8 mouse cellular contexts compared by ENCODE assay signal in the genomic region with DNA sequence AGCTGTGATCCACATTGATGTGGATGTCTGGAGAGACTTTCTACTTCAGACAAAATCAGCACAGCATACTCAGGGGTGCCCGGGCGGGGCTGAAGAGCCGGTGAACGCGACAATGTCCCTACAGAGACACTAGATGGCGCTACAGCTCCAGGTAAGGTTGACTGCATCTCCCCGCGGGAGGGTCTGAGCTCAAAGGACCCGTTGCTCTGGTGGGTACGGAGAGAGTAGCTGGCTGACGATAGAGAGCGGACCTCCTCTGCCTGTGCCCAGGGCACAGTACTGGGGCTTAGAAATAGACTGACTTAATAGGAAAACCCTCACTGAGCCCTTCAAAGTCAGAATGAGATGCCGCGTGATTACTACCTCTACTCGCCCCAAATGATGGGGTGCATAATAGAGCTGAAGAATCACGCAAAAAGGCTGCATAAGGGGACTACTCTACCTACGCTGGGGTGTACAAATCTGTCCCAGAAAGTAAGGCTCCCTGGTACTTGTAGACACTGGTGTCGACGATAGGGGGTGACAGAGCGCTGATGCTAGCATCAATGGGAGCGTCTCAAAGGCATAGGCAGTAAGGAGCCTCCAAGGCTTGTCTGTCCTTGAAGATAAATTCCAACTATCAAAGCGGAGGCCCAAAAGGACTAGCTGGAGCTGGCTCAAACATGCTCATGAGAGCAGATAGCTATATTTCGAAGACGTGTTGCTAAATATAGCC. TPM values are rescaled to one million over a fixed set of nuclear protein-coding genes. Genes with fewer than 3 reads are reported as not detected.
DNase-seq lines count a peak whose midpoint lies in the region; ATAC-seq and TF ChIP-seq lines count a peak whose summit lies in the region.

No protein-coding gene starts in this region.

- no peak overlapping the region for H3K27ac ChIP-seq in MEL (ENCODE audit: control insufficient read depth, low read depth, low read length)
- H3K27ac ChIP-seq in forebrain, embryonic 13.5 days, result peak overlapping the region; percentile 16; the same call in 1 of the 2 replicates
- no peak overlapping the region for H3K27ac ChIP-seq in liver, embryonic 14.5 days
- H3K27ac ChIP-seq in neural tube, embryonic 15.5 days (replicated peaks), result peak overlapping the region; percentile 74

- peak; percentile 83 for ATAC-seq in cerebellum, adult (ENCODE audit: insufficient number of reproducible peaks, low FRiP score, low TSS enrichment)
- peak; percentile 95 for ATAC-seq in forebrain, embryonic 13.5 days
- ATAC-seq in liver, embryonic 14.5 days (ENCODE audit: insufficient read depth), result no peak
- peak; percentile 93 for ATAC-seq in neural tube, embryonic 15.5 days (ENCODE audit: low FRiP score)

- intact Hi-C loops in heart, postnatal 14 days (cut with DNase I), result loop anchor here (1.0 kb wide), 2 partner anchors 209 to 223 kb away; no protein-coding TSS in a partner anchor

- no peak for TF ChIP-seq EP300 in MEL (IDR thresholded peaks at IDR 0.05; ENCODE audit: low read depth in 1 of 2, low read length in 2 of 2)
- no peak for TF ChIP-seq EP300 in liver, embryonic 14.5 days (IDR thresholded peaks at IDR 0.05; ENCODE audit: low read depth)

- peak; percentile 72 to 88 (median 76) for TF ChIP-seq CTCF in MEL (IDR thresholded peaks at IDR 0.05 in 2 of 3, conservative IDR thresholded peaks at IDR 0.05 in 1 of 3; ENCODE audit: control insufficient read depth in 1 of 3, insufficient read depth in 1 of 3, low read depth in 2 of 3, low read length in 3 of 3, poor library complexity in 1 of 3, severe bottlenecking in 1 of 3)
- peak; percentile 71 for TF ChIP-seq CTCF in liver, embryonic 14.5 days (IDR thresholded peaks at IDR 0.05; ENCODE audit: low read depth)

- TF ChIP-seq POLR2A in MEL (IDR thresholded peaks at IDR 0.05; ENCODE audit: control insufficient read depth in 1 of 2, insufficient read depth in 1 of 2, low read depth in 1 of 2, low read length in 2 of 2, poor library complexity in 1 of 2), result no peak

- H3K9ac ChIP-seq in MEL (ENCODE audit: control insufficient read depth, low read depth, low read length, poor library complexity, severe bottlenecking), result no peak overlapping the region
- peak overlapping the region; percentile 46; the same call in 1 of the 2 replicates for H3K9ac ChIP-seq in forebrain, embryonic 13.5 days
- H3K9ac ChIP-seq in liver, embryonic 14.5 days (replicated peaks), result no peak overlapping the region
- peak overlapping the region; percentile 46; the same call in 1 of the 2 replicates for H3K9ac ChIP-seq in neural tube, embryonic 15.5 days (replicated peaks)

- peaks cover 2% of the 10 kb centered on the region in 2 experiments; a peak in 2 of 4 replicates for H3K27me3 ChIP-seq in MEL (ENCODE audit: control insufficient read depth in 1 of 2, insufficient read depth in 2 of 2, low read length in 2 of 2)
- H3K27me3 ChIP-seq in forebrain, embryonic 13.5 days, result no peaks in the 10 kb centered on the region
- no peaks in the 10 kb centered on the region for H3K27me3 ChIP-seq in liver, embryonic 14.5 days (ENCODE audit: control insufficient read depth, insufficient read depth, low read length)
- H3K27me3 ChIP-seq in neural tube, embryonic 15.5 days (replicated peaks), result no peaks in the 10 kb centered on the region

- no peaks in the 10 kb centered on the region for H3K4me1 ChIP-seq in MEL (ENCODE audit: control insufficient read depth in 1 of 2, insufficient read depth in 2 of 2, low read length in 2 of 2)
- peaks cover 9% of the 10 kb centered on the region; the same call in 1 of the 2 replicates for H3K4me1 ChIP-seq in forebrain, embryonic 13.5 days
- no peaks in the 10 kb centered on the region for H3K4me1 ChIP-seq in liver, embryonic 14.5 days (replicated peaks; ENCODE audit: control insufficient read depth in 2 of 2, insufficient read depth in 2 of 2, low read length in 1 of 2)
- H3K4me1 ChIP-seq in neural tube, embryonic 15.5 days, result peaks cover 12% of the 10 kb centered on the region

- no peaks in the 10 kb centered on the region for H3K79me2 ChIP-seq in MEL (ENCODE audit: control insufficient read depth, insufficient read depth, low read length, poor library complexity)

- no peak overlapping the region for H3K4me3 ChIP-seq in MEL (ENCODE audit: control insufficient read depth in 1 of 2, insufficient read depth in 1 of 2, low read depth in 2 of 2, low read length in 2 of 2)
- peak overlapping the region; percentile 30 for H3K4me3 ChIP-seq in forebrain, embryonic 13.5 days
- no peak overlapping the region for H3K4me3 ChIP-seq in liver, embryonic 14.5 days (ENCODE audit: insufficient read depth in 1 of 2, low read depth in 2 of 2, low read length in 2 of 2)
- peak overlapping the region; percentile 31 for H3K4me3 ChIP-seq in neural tube, embryonic 15.5 days (replicated peaks)

- no peaks in the 10 kb centered on the region for H3K9me3 ChIP-seq in MEL (replicated peaks; ENCODE audit: insufficient read depth, low read length)
- H3K9me3 ChIP-seq in forebrain, embryonic 13.5 days (replicated peaks), result no peaks in the 10 kb centered on the region
- no peaks in the 10 kb centered on the region for H3K9me3 ChIP-seq in liver, embryonic 14.5 days (ENCODE audit: control insufficient read depth, low read length)
- no peaks in the 10 kb centered on the region for H3K9me3 ChIP-seq in neural tube, embryonic 15.5 days (replicated peaks)

- 8% methylated on average over 24 of the region's 24 CpGs for WGBS in forebrain, embryonic 13.5 days
- WGBS in liver, embryonic 14.5 days (ENCODE audit: insufficient replicate concordance), result 7% methylated on average over 24 of the region's 24 CpGs
- 5% methylated on average over 24 of the region's 24 CpGs for WGBS in neural tube, embryonic 15.5 days

- H3K36me3 ChIP-seq in MEL (ENCODE audit: control insufficient read depth in 1 of 2, insufficient read depth in 2 of 2, low read length in 2 of 2), result no peaks in the 10 kb centered on the region
- no peaks in the 10 kb centered on the region for H3K36me3 ChIP-seq in forebrain, embryonic 13.5 days (ENCODE audit: poor library complexity, severe bottlenecking)
- no peaks in the 10 kb centered on the region for H3K36me3 ChIP-seq in liver, embryonic 14.5 days (replicated peaks; ENCODE audit: control insufficient read depth, insufficient read depth, low read depth)
- H3K36me3 ChIP-seq in neural tube, embryonic 15.5 days, result no peaks in the 10 kb centered on the region

- H3K4me2 ChIP-seq in forebrain, embryonic 13.5 days, result peak overlapping the region; percentile 55
- no peak overlapping the region for H3K4me2 ChIP-seq in liver, embryonic 14.5 days (ENCODE audit: low read depth)
- H3K4me2 ChIP-seq in neural tube, embryonic 15.5 days, result peak overlapping the region; percentile 63

- peak; percentile 72 for TF ChIP-seq RAD21 in MEL (IDR thresholded peaks at IDR 0.05; ENCODE audit: low read depth, low read length)

- DNase-seq in MEL (ENCODE audit: low read depth, low spot score), result peak; percentile 36
- peak; percentile 51 to 70 for DNase-seq in heart, postnatal 14 days
- peak; percentile 80 for DNase-seq in layer of hippocampus, adult 11-12 months (ENCODE audit: low spot score)
- DNase-seq in liver, embryonic 14.5 days (ENCODE audit: low read depth in 3 of 3, low spot score in 3 of 3), result peak in 1 of 3 experiments; percentile 11
- peak; percentile 26 for DNase-seq in thymus, postnatal 25 days

TF ChIP-seq in MEL, 35 proteins besides CTCF, POLR2A, EP300 and RAD21:
- TF ChIP-seq MAFK (IDR thresholded peaks at IDR 0.05; ENCODE audit: borderline replicate concordance, low read depth, low read length) (no peak), ZMIZ1 (IDR thresholded peaks at IDR 0.05; ENCODE audit: low read depth, low read length) (no peak), GABPA (IDR thresholded peaks at IDR 0.05; ENCODE audit: low read depth, low read length) (no peak), E2F4 (IDR thresholded peaks at IDR 0.05; ENCODE audit: borderline replicate concordance, low read depth, low read length) (no peak), SMC3 (IDR thresholded peaks at IDR 0.05; ENCODE audit: low read depth, low read length) (peak; percentile 53), MYB (IDR thresholded peaks at IDR 0.05; ENCODE audit: low read depth, low read length) (no peak)

RNA-seq across cellular contexts. Expression of a gene that starts 17.2 kb away (rescaled TPM):
- total RNA-seq in MEL (2012; rRNA removed), result not detected in 2 replicates
- not detected for polyA plus RNA-seq in MEL (2012; ENCODE audit: insufficient read depth in 1 of 2, insufficient read length in 2 of 2, low read depth in 1 of 2, low replicate concordance in 2 of 2, missing spikeins in 1 of 2)
- 35.3 and 35.8 TPM in 2 replicates for polyA plus RNA-seq in forebrain, embryonic 13.5 days (2015; fragmentation: Nextera tagmentation; extraction: Ambion mirVana)
- total RNA-seq in heart, postnatal 14 days (2021), result under 1 TPM; 0.41 to 0.53 TPM
- polyA plus RNA-seq in liver, embryonic 14.5 days (2012; rRNA removed), result 0.01 and 0.10 TPM in 2 replicates
- 0.05 and 0.08 TPM in 2 replicates for polyA plus RNA-seq in liver, embryonic 14.5 days (2014; fragmentation: Nextera tagmentation; extraction: Ambion mirVana)
- polyA plus RNA-seq in neural tube, embryonic 15.5 days (2015; fragmentation: Nextera tagmentation; extraction: Ambion mirVana), result 30.7 and 37.6 TPM in 2 replicates

Comparison
In these comparisons a context has a peak if more than half of its experiments do, and no peak if none do; other contexts are left out.
1. H3K27ac ChIP-seq: peak in forebrain, embryonic 13.5 days (single experiment) and neural tube, embryonic 15.5 days (single experiment); none in MEL (single experiment) and liver, embryonic 14.5 days (single experiment).
2. H3K4me3 ChIP-seq: peak in forebrain, embryonic 13.5 days (single experiment) and neural tube, embryonic 15.5 days (single experiment); none in MEL (0 of 2) and liver, embryonic 14.5 days (0 of 2).
3. H3K9ac ChIP-seq: peak in forebrain, embryonic 13.5 days (single experiment) and neural tube, embryonic 15.5 days (single experiment); none in MEL (single experiment) and liver, embryonic 14.5 days (single experiment).
4. RNA of a gene that starts 17.2 kb away (polyA plus RNA-seq): 30.7 to 37.6 TPM in neural tube, embryonic 15.5 days and 35.3 to 35.8 TPM in forebrain, embryonic 13.5 days; 0.01 to 0.10 TPM in liver, embryonic 14.5 days and not detected in MEL; every median in the first group is over 10 times any median in the second.